Mouse (Mus musculus) forebrain, postnatal 0 days (tissue): ENCODE measurements at regions not wholly inside any gene's neighbourhood (a gene's known extent, or its start where the extent isn't known, plus 50 kb on each side); places are given as distances from the start of the nearest gene placed in this dataset.

Source experiments
- ATAC-seq: fragments of 200-750 bp; cut with Nextera tagmentation; 2 replicates; pipeline ENCODE4 v1.8.0; 2017; ENCODE audit warnings: mild to moderate bottlenecking, moderate library complexity
- DNase-seq: peaks from one replicate; pipeline ENCODE4 v3.0.0-alpha.2; 2015
- H3K27ac ChIP-seq: fragments of 300-500 bp; sonication (generic); 2 replicates; pipeline ENCODE4 v1.5.1; 2014; ENCODE audit warnings: low read depth, mild to moderate bottlenecking, antibody characterized with exemption, low read length, moderate library complexity, mixed read lengths
- H3K27me3 ChIP-seq: fragments of 300-500 bp; sonication (generic); 2 replicates; pipeline ENCODE4 v1.6.1; 2014; ENCODE audit warnings: mild to moderate bottlenecking, low read length, mixed read lengths; ENCODE audit not compliant: insufficient read depth
- H3K36me3 ChIP-seq: fragments of 300-500 bp; sonication (generic); 2 replicates; pipeline ENCODE4 v1.6.1; 2014; ENCODE audit warnings: mild to moderate bottlenecking, moderate library complexity; ENCODE audit not compliant: insufficient read depth
- H3K4me1 ChIP-seq: fragments of 300-500 bp; sonication (generic); 2 replicates; pipeline ENCODE4 v1.6.1; 2014; ENCODE audit warnings: antibody characterized with exemption; ENCODE audit not compliant: insufficient read depth
- H3K4me2 ChIP-seq: fragments of 300-500 bp; sonication (generic); 2 replicates; pipeline ENCODE4 v1.6.1; 2014; ENCODE audit warnings: low read depth, mild to moderate bottlenecking, moderate library complexity
- H3K4me3 ChIP-seq: fragments of 300-500 bp; sonication (generic); 2 replicates; pipeline ENCODE4 v1.5.1; 2014; ENCODE audit warnings: low read depth, low read length, mixed read lengths
- H3K9ac ChIP-seq: fragments of 300-500 bp; sonication (generic); 2 replicates; pipeline ENCODE4 v1.6.1; 2014; ENCODE audit warnings: mild to moderate bottlenecking
- H3K9me3 ChIP-seq: fragments of 300-500 bp; sonication (generic); 2 replicates; pipeline ENCODE4 v1.6.1; 2016; ENCODE audit warnings: low read length
- CTCF ChIP-seq: sonication (generic); IDR thresholded peaks from 2 replicates; pipeline ENCODE4 v1.5.1; 2016; ENCODE audit warnings: antibody characterized with exemption, control low read depth, low read depth
- WGBS: fragments of 180-500 bp; shearing (Covaris S2); extraction: QIAGEN DNeasy Blood & Tissue Kit; methylation state at CpG from one replicate; pipeline ENCODE4 v1.1.7; 2014; 5-methylcytosine and 5-hydroxymethylcytosine counted together

DNA sequence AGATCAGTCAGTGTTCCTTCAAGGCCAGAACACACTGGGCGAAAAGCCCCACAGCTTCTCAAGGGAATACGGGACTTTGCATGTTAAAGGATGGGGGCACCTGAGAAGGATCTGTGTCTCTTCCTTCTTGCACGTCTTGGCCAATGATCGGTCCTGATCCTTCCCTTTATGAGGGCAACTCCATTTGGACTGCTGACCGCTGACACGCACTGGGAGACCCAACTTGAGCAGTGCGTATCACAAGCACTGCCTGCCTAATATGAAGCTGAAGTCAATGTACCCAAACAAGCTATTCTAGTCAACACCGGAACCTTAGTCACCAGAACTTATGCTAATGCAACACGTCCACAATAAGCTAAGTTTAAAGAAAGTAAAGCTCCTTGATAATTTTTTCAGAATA is 543.7 kb upstream of the Map3k7 start:
- no peak overlapping the region for H3K4me2 ChIP-seq

DNA sequence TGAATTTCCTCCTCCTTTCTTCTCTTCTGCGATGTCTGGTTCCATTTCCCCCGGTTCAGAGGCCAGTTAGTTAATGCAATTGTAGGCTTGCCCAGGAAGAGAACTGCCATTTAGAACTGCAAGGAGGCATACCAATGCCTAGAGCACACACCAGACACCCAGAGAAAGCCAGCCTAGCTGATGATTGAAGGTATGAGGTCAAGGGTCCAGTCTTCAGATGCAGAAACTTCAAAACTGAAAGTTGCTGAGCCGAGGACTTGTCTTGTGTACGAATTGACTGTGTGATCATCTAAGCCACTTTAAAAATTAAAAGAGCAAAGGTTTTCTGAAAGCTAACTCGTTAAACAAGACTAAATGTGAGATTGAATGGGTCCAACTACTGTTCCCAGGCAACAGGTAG is 542.5 kb upstream of the Map3k7 start:
- TF ChIP-seq CTCF: no peak
- Histone ChIP-seq H3K9ac (no peak overlapping the region), H3K4me1 (no peaks in the 10 kb centered on the region), H3K4me3 (no peak overlapping the region), H3K27ac (no peak overlapping the region), H3K9me3 (no peaks in the 10 kb centered on the region), H3K36me3 (no peaks in the 10 kb centered on the region), H3K27me3 (no peaks in the 10 kb centered on the region), H3K4me2 (no peak overlapping the region)
- ATAC-seq (no peak), DNase-seq (no peak)
- 67% methylated on average over 5 of the region's 5 CpGs for WGBS

More for the DNA sequence above, 543.7 kb upstream of the Map3k7 start:
- Histone ChIP-seq H3K9me3 (no peaks in the 10 kb centered on the region), H3K27me3 (no peaks in the 10 kb centered on the region), H3K27ac (no peak overlapping the region), H3K4me1 (no peaks in the 10 kb centered on the region), H3K9ac (no peak overlapping the region), H3K36me3 (no peaks in the 10 kb centered on the region), H3K4me3 (no peak overlapping the region)
- DNase-seq (no peak), ATAC-seq (no peak)
- WGBS: 87% methylated on average over 9 of the region's 9 CpGs
- TF ChIP-seq CTCF: no peak

- Histone ChIP-seq H3K4me3 (no peak overlapping the region), H3K36me3 (no peaks in the 10 kb centered on the region), H3K4me2 (no peak overlapping the region), H3K9me3 (no peaks in the 10 kb centered on the region), H3K4me1 (no peaks in the 10 kb centered on the region), H3K27ac (no peak overlapping the region), H3K9ac (no peak overlapping the region), H3K27me3 (no peaks in the 10 kb centered on the region)
- no peak for TF ChIP-seq CTCF
- WGBS: 56% methylated on average over 7 of the region's 7 CpGs
- DNase-seq: no peak
- ATAC-seq: no peak
These were observed 538.8 kb upstream of the Map3k7 start for GRCm38 (mm10) chr4:31425135-31425534.

- no peak for ATAC-seq
- DNase-seq: no peak
- no peak for TF ChIP-seq CTCF
- Histone ChIP-seq H3K9me3 (no peaks in the 10 kb centered on the region), H3K4me3 (no peak overlapping the region), H3K9ac (no peak overlapping the region), H3K4me1 (no peaks in the 10 kb centered on the region), H3K4me2 (no peak overlapping the region), H3K27me3 (no peaks in the 10 kb centered on the region), H3K27ac (no peak overlapping the region), H3K36me3 (no peaks in the 10 kb centered on the region)
- WGBS: 91% methylated on average over 4 of the region's 4 CpGs
These were observed 538.2 kb upstream of the Map3k7 start for GRCm38 (mm10) chr4:31425716-31426115.

- no peak for TF ChIP-seq CTCF
- no peak for DNase-seq
- Histone ChIP-seq H3K9me3 (no peaks in the 10 kb centered on the region), H3K4me3 (no peak overlapping the region), H3K36me3 (no peaks in the 10 kb centered on the region), H3K27me3 (no peaks in the 10 kb centered on the region), H3K4me2 (no peak overlapping the region), H3K27ac (no peak overlapping the region), H3K9ac (no peak overlapping the region), H3K4me1 (no peaks in the 10 kb centered on the region)
- 73% methylated on average over 7 of the region's 7 CpGs for WGBS
- no peak for ATAC-seq
These were observed 537.5 kb upstream of the Map3k7 start for GRCm38 (mm10) chr4:31426169-31427030.

DNA sequence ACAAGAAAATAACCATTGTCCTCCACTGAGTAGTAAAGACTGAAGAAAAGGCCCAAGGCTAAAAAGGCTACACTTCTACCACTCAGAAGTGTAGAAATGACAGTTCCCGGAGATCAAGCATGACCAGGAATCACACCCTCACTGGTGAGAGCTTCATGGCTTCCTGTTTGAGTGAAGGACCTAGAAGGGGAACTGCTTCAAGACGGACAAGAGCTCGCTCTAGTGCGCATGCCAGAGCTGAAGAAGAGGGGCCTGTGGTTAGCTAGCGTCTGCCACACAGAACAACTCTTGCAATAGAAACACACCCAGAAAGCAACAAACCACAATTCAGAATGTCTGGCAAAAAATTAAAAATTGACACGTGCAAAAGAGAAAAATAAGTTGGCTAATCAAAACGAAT is 530.0 kb upstream of the Map3k7 start:
- H3K4me3 ChIP-seq: no peak overlapping the region
- no peak for ATAC-seq
- TF ChIP-seq CTCF: no peak
- 85% methylated on average over 7 of the region's 7 CpGs for WGBS
- no peak overlapping the region for H3K9ac ChIP-seq
- H3K4me2 ChIP-seq: no peak overlapping the region
- H3K27me3 ChIP-seq: no peaks in the 10 kb centered on the region
- H3K4me1 ChIP-seq: no peaks in the 10 kb centered on the region
- no peak for DNase-seq
- no peaks in the 10 kb centered on the region for H3K9me3 ChIP-seq
- no peaks in the 10 kb centered on the region for H3K36me3 ChIP-seq
- H3K27ac ChIP-seq: no peak overlapping the region

DNA sequence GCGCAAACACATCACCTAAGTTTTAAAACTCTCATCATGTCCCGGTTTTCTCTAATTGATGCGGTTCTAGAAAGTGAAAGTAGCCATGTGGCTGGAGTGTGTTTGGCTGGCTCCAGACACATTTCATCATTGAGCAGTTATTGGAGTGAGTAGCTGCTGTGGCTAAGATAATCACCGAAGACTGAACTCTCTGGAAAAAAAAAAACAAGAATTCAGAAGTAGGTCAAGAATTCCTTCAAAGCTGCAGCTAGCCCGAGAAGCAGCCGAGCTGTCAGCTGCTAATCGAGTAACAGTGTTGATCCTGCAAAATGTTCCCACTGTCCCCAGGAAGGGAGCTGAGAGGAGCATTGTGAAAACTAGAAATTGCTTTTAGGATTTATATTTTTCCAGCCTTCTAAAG is 509.0 kb upstream of the Map3k7 start:
- Histone ChIP-seq H3K4me3 (no peak overlapping the region), H3K9me3 (no peaks in the 10 kb centered on the region), H3K36me3 (no peaks in the 10 kb centered on the region), H3K4me1 (no peaks in the 10 kb centered on the region), H3K4me2 (no peak overlapping the region), H3K9ac (no peak overlapping the region), H3K27me3 (no peaks in the 10 kb centered on the region), H3K27ac (no peak overlapping the region)
- ATAC-seq (no peak), DNase-seq (no peak)
- WGBS: 49% methylated on average over 7 of the region's 7 CpGs
- TF ChIP-seq CTCF: no peak
